Mouse (Mus musculus) adrenal gland, postnatal 25 days (tissue): ENCODE results near the gene Alox5. TPM values are rescaled to one million over a fixed set of nuclear protein-coding genes. Genes with fewer than 3 reads are reported as not detected.

ENCODE experiments used
- DNase-seq: peaks from one replicate; pipeline ENCODE4 v3.0.0; 2021; ENCODE audit warnings: mixed read lengths
- total RNA-seq: library from RNA; stranded (reverse); gene quantifications from 2 replicates; pipeline ENCODE4 v1.2.3, GENCODE M21; 2021

Alox5 gene
- total RNA-seq, 1 experiment from 2014 or later, result 0.97 TPM

GRCm38 (mm10) chr6:116385194-116386044 lies 75.6 kb downstream of the Alox5 start:
- no peak for DNase-seq

- DNase-seq, result no peak
Observed at GRCm38 (mm10) chr6:116383582-116383981, 77.4 kb downstream of the Alox5 start.

- DNase-seq, result no peak
Observed at GRCm38 (mm10) chr6:116381605-116382004, 79.4 kb downstream of the Alox5 start.

- DNase-seq, result no peak
Observed at GRCm38 (mm10) chr6:116380157-116380556, 80.8 kb downstream of the Alox5 start.

GRCm38 (mm10) chr6:116378892-116379291 lies 82.1 kb downstream of the Alox5 start:
- no peak for DNase-seq

GRCm38 (mm10) chr6:116374618-116375017 lies 86.4 kb downstream of the Alox5 start:
- no peak for DNase-seq

GRCm38 (mm10) chr6:116374136-116374535 lies 86.8 kb downstream of the Alox5 start:
- no peak for DNase-seq

- DNase-seq, result no peak
Observed at GRCm38 (mm10) chr6:116371500-116371899, 89.5 kb downstream of the Alox5 start.

GRCm38 (mm10) chr6:116370216-116370976 lies 90.6 kb downstream of the Alox5 start:
- DNase-seq, result no peak

GRCm38 (mm10) chr6:116369811-116370210 lies 91.2 kb downstream of the Alox5 start:
- DNase-seq, result no peak

GRCm38 (mm10) chr6:116367971-116368370 lies 93.0 kb downstream of the Alox5 start:
- no peak for DNase-seq

- DNase-seq, result no peak
Observed at GRCm38 (mm10) chr6:116361993-116362392, 99.0 kb downstream of the Alox5 start.

GRCm38 (mm10) chr6:116361463-116361862 lies 99.5 kb downstream of the Alox5 start:
- no peak for DNase-seq

Other genes with a start within 250 kb of the Alox5 start
- 2.3 and 2.4 TPM in 2 replicates for gene Zfand4, start 197.0 kb downstream of the Alox5 start, total RNA-seq
- 65.2 and 78.1 TPM in 2 replicates for gene March8, start 123.2 kb downstream of the Alox5 start, total RNA-seq
- not detected in 2 replicates for gene Olfr211, start 27.9 kb upstream of the Alox5 start, total RNA-seq
- not detected in 2 replicates for gene Olfr212, start 45.3 kb upstream of the Alox5 start, total RNA-seq
- gene Olfr213, start 77.3 kb upstream of the Alox5 start, total RNA-seq, result not detected in 2 replicates
- 1.8 and 3.0 TPM in 2 replicates for gene Gm5580, start 90.0 kb upstream of the Alox5 start, total RNA-seq
- gene Olfr214, start 93.1 kb upstream of the Alox5 start, total RNA-seq, result not detected in 2 replicates
- gene Olfr215, start 123.0 kb upstream of the Alox5 start, total RNA-seq, result not detected in 2 replicates
- gene Zfp422, start 167.8 kb upstream of the Alox5 start, total RNA-seq, result 18.8 and 24.6 TPM in 2 replicates
- gene Depp1, start 189.4 kb upstream of the Alox5 start, total RNA-seq, result 3.6 and 4.7 TPM in 2 replicates
- 2.2 and 4.8 TPM in 2 replicates for gene Rassf4, start 212.8 kb upstream of the Alox5 start, total RNA-seq